Mouse (Mus musculus): ENCODE measurements around the gene Rsu1. TPM values are rescaled to one million over a fixed set of nuclear protein-coding genes. Genes with fewer than 3 reads are reported as not detected.

Rsu1 gene
- total and polyA plus RNA-seq, 3 experiments = 39.9 to 51.7 (median 47.1) TPM

- Histone ChIP-seq H3K27me3 (ENCODE audit: control insufficient read depth, insufficient read depth, low read length) (no peaks in the 10 kb centered on the region), H3K79me2 (replicated peaks; ENCODE audit: control insufficient read depth, insufficient read depth, low read length) (no peaks in the 10 kb centered on the region), H3K36me3 (ENCODE audit: control insufficient read depth, insufficient read depth, low read length) (no peaks in the 10 kb centered on the region), H3K4me3 (no peak overlapping the region), H3K9ac (ENCODE audit: low read depth, low read length) (no peak overlapping the region), H3K4me1 (ENCODE audit: control insufficient read depth, insufficient read depth, low read length) (no peaks in the 10 kb centered on the region), H3K27ac (no peak overlapping the region)
- intact Hi-C loops (cut with DNase I) = loop anchor here (1.0 to 10.0 kb wide), 4 partner anchors 319 to 1777 kb away; partner anchors contain the start of genes Hacd1 and Nsun6
- no peak for TF ChIP-seq EP300 (IDR thresholded peaks at IDR 0.05; ENCODE audit: insufficient read depth, low read depth, low read length)
- TF ChIP-seq POLR2A (IDR thresholded peaks at IDR 0.05; ENCODE audit: insufficient read depth, low read depth, low read length) = no peak
- TF ChIP-seq CTCF (IDR thresholded peaks at IDR 0.05) = peak; percentile 93
- no peak for DNase-seq
- WGBS = 45% methylated on average over 10 of the region's 10 CpGs
Measured at GRCm38 (mm10) chr2:13278114-13278862, 7.1 kb upstream of the Rsu1 start.

GRCm38 (mm10) chr2:13275874-13276273 lies 4.7 kb upstream of the Rsu1 start:
- WGBS = 61% methylated on average over 7 of the region's 7 CpGs
- intact Hi-C loops (cut with DNase I) = loop anchor here (10.0 kb wide), 3 partner anchors 579 to 1779 kb away; partner anchors contain the start of genes Hacd1 and Nsun6
- Histone ChIP-seq H3K4me1 (ENCODE audit: control insufficient read depth, insufficient read depth, low read length) (no peaks in the 10 kb centered on the region), H3K4me3 (no peak overlapping the region), H3K27ac (no peak overlapping the region), H3K79me2 (replicated peaks; ENCODE audit: control insufficient read depth, insufficient read depth, low read length) (no peaks in the 10 kb centered on the region), H3K36me3 (ENCODE audit: control insufficient read depth, insufficient read depth, low read length) (no peaks in the 10 kb centered on the region), H3K27me3 (ENCODE audit: control insufficient read depth, insufficient read depth, low read length) (no peaks in the 10 kb centered on the region), H3K9ac (ENCODE audit: low read depth, low read length) (no peak overlapping the region)
- TF ChIP-seq CTCF (IDR thresholded peaks at IDR 0.05) (peak; percentile 50), EP300 (IDR thresholded peaks at IDR 0.05; ENCODE audit: insufficient read depth, low read depth, low read length) (no peak), POLR2A (IDR thresholded peaks at IDR 0.05; ENCODE audit: insufficient read depth, low read depth, low read length) (no peak)
- DNase-seq = no peak

- peak overlapping the region; percentile 88 for H3K27ac ChIP-seq
- TF ChIP-seq EP300 (IDR thresholded peaks at IDR 0.05; ENCODE audit: insufficient read depth, low read depth, low read length) (no peak), POLR2A (IDR thresholded peaks at IDR 0.05; ENCODE audit: insufficient read depth, low read depth, low read length) (no peak), CTCF (IDR thresholded peaks at IDR 0.05) (no peak)
- peak overlapping the region; percentile 68 for H3K9ac ChIP-seq (ENCODE audit: low read depth, low read length)
- DNase-seq = no peak
- no peaks in the 10 kb centered on the region for H3K27me3 ChIP-seq (ENCODE audit: control insufficient read depth, insufficient read depth, low read length)
- H3K36me3 ChIP-seq (ENCODE audit: control insufficient read depth, insufficient read depth, low read length) = peaks cover 13% of the 10 kb centered on the region
- peaks cover 2% of the 10 kb centered on the region for H3K79me2 ChIP-seq (replicated peaks; ENCODE audit: control insufficient read depth, insufficient read depth, low read length)
- 1% methylated on average over 8 of the region's 8 CpGs for WGBS
- intact Hi-C loops (cut with DNase I) = loop anchor here (1.0 to 10.0 kb wide), 4 partner anchors 304 to 1784 kb away; partner anchors contain the start of genes Hacd1 and Nsun6
- H3K4me1 ChIP-seq (ENCODE audit: control insufficient read depth, insufficient read depth, low read length) = peaks cover 10% of the 10 kb centered on the region
- peak overlapping the region; percentile 84 for H3K4me3 ChIP-seq
Measured at GRCm38 (mm10) chr2:13270736-13271135, 479 bp downstream of the Rsu1 start.

GRCm38 (mm10) chr2:13268681-13269293 lies 2.4 kb downstream of the Rsu1 start:
- H3K27ac ChIP-seq = no peak overlapping the region
- no peaks in the 10 kb centered on the region for H3K27me3 ChIP-seq (ENCODE audit: control insufficient read depth, insufficient read depth, low read length)
- peaks cover 12% of the 10 kb centered on the region for H3K4me1 ChIP-seq (ENCODE audit: control insufficient read depth, insufficient read depth, low read length)
- WGBS = 78% methylated on average over 4 of the region's 4 CpGs
- no peak overlapping the region for H3K9ac ChIP-seq (ENCODE audit: low read depth, low read length)
- intact Hi-C loops (cut with DNase I) = loop anchor here (10.0 kb wide), 1 partner anchor 814 kb away; no protein-coding TSS in a partner anchor
- DNase-seq = no peak
- no peak overlapping the region for H3K4me3 ChIP-seq
- no peak for TF ChIP-seq POLR2A (IDR thresholded peaks at IDR 0.05; ENCODE audit: insufficient read depth, low read depth, low read length)
- no peak for TF ChIP-seq CTCF (IDR thresholded peaks at IDR 0.05)
- no peak for TF ChIP-seq EP300 (IDR thresholded peaks at IDR 0.05; ENCODE audit: insufficient read depth, low read depth, low read length)
- peaks cover 4% of the 10 kb centered on the region for H3K79me2 ChIP-seq (replicated peaks; ENCODE audit: control insufficient read depth, insufficient read depth, low read length)
- peaks cover 15% of the 10 kb centered on the region for H3K36me3 ChIP-seq (ENCODE audit: control insufficient read depth, insufficient read depth, low read length)

- TF ChIP-seq POLR2A (IDR thresholded peaks at IDR 0.05; ENCODE audit: insufficient read depth, low read depth, low read length) (no peak), CTCF (IDR thresholded peaks at IDR 0.05) (peak; percentile 89), EP300 (IDR thresholded peaks at IDR 0.05; ENCODE audit: insufficient read depth, low read depth, low read length) (no peak)
- Histone ChIP-seq H3K36me3 (ENCODE audit: control insufficient read depth, insufficient read depth, low read length) (peaks cover 11% of the 10 kb centered on the region), H3K27ac (no peak overlapping the region), H3K4me3 (no peak overlapping the region), H3K27me3 (ENCODE audit: control insufficient read depth, insufficient read depth, low read length) (no peaks in the 10 kb centered on the region), H3K79me2 (replicated peaks; ENCODE audit: control insufficient read depth, insufficient read depth, low read length) (peaks cover 3% of the 10 kb centered on the region), H3K4me1 (ENCODE audit: control insufficient read depth, insufficient read depth, low read length) (peaks cover 9% of the 10 kb centered on the region), H3K9ac (ENCODE audit: low read depth, low read length) (no peak overlapping the region)
- intact Hi-C loops (cut with DNase I) = loop anchor here (10.0 kb wide), 1 partner anchor 810 kb away; no protein-coding TSS in a partner anchor
- 51% methylated on average over 4 of the region's 4 CpGs for WGBS
- DNase-seq = no peak
Measured at GRCm38 (mm10) chr2:13264875-13265274, 6.3 kb downstream of the Rsu1 start.
